Mouse (Mus musculus) spleen, adult 2 months (tissue): Measurements from ENCODE around the gene Zmynd12. TPM values are rescaled to one million over a fixed set of nuclear protein-coding genes. Genes with fewer than 3 reads are reported as not detected.

Experiments
- DNase-seq, 2 experiments: peaks; one replicate each; pipeline versions ENCODE4 v3.0.0 to v3.0.0-alpha.2; 2012 to 2021; ENCODE audit warnings: low spot score in 2 of 2, low read depth in 1 of 2
- H3K27ac ChIP-seq: fragments of 200-500 bp; 2 replicates; pipeline ENCODE4 v1.5.1; 2012; ENCODE audit warnings: low read length, inconsistent platforms; ENCODE audit not compliant: insufficient read depth
- H3K27me3 ChIP-seq: fragments of 200-500 bp; 2 replicates; pipeline ENCODE4 v1.6.1; 2012; ENCODE audit warnings: mild to moderate bottlenecking, moderate library complexity, low read length, inconsistent platforms; ENCODE audit not compliant: control insufficient read depth, insufficient read depth
- H3K36me3 ChIP-seq: fragments of 200-500 bp; 2 replicates; pipeline ENCODE4 v1.6.1; 2012; ENCODE audit warnings: mild to moderate bottlenecking, low read length, inconsistent platforms; ENCODE audit not compliant: control insufficient read depth, insufficient read depth
- H3K4me1 ChIP-seq: fragments of 200-500 bp; 2 replicates; pipeline ENCODE4 v1.6.1; 2011; ENCODE audit warnings: inconsistent platforms; ENCODE audit not compliant: control insufficient read depth, insufficient read depth, insufficient read length
- H3K4me3 ChIP-seq: fragments of 200-500 bp; 2 replicates; pipeline ENCODE4 v1.5.1; 2011; ENCODE audit warnings: mild to moderate bottlenecking, inconsistent platforms; ENCODE audit not compliant: insufficient read depth, insufficient read length; ENCODE audit errors: extremely low read depth
- CTCF ChIP-seq: fragments of 200-500 bp; IDR thresholded peaks from 2 replicates; pipeline ENCODE4 v1.5.1; 2011; ENCODE audit warnings: mild to moderate bottlenecking, inconsistent platforms; ENCODE audit not compliant: insufficient read depth, insufficient read length, insufficient replicate concordance; ENCODE audit errors: extremely low read depth
- POLR2A ChIP-seq: fragments of 200-500 bp; IDR thresholded peaks from 2 replicates; pipeline ENCODE4 v1.6.1; 2011; ENCODE audit warnings: low read depth, low read length, inconsistent platforms
- WGBS: fragments of 180-500 bp; shearing (Covaris S2); methylation state at CpG from one replicate; pipeline ENCODE4 v1.1.7; 2018; 5-methylcytosine and 5-hydroxymethylcytosine counted together
- polyA plus RNA-seq: library from polyadenylated mRNA; depleted of rRNA; stranded (reverse); fragments of >200 nt; gene quantifications from 2 replicates; pipeline ENCODE4 v1.2.3, GENCODE M21; 2012

Gene Zmynd12
- polyA plus RNA-seq, 1 experiment, result 0.21 TPM

- TF ChIP-seq CTCF (no peak), POLR2A (no peak)
- DNase-seq, result no peak
- Histone ChIP-seq H3K4me1 (peaks cover 4% of the 10 kb centered on the region; the same call in 1 of the 2 replicates), H3K36me3 (no peaks in the 10 kb centered on the region), H3K27ac (no peak overlapping the region), H3K4me3 (no peak overlapping the region), H3K27me3 (no peaks in the 10 kb centered on the region)
- 57% methylated on average over 16 of the region's 16 CpGs for WGBS
Measured at GRCm38 (mm10) chr4:119467720-119468380, 45.2 kb downstream of the Zmynd12 start.

- no peak overlapping the region for H3K4me3 ChIP-seq
- no peak for TF ChIP-seq POLR2A
- no peak for TF ChIP-seq CTCF
- no peaks in the 10 kb centered on the region for H3K27me3 ChIP-seq
- DNase-seq, result no peak
- H3K36me3 ChIP-seq, result no peaks in the 10 kb centered on the region
- no peak overlapping the region for H3K27ac ChIP-seq
- H3K4me1 ChIP-seq, result no peaks in the 10 kb centered on the region
- WGBS, result 86% methylated on average over 9 of the region's 9 CpGs
Measured at GRCm38 (mm10) chr4:119472545-119472944, 49.9 kb downstream of the Zmynd12 start.

- no peak for DNase-seq
- no peak overlapping the region for H3K27ac ChIP-seq
- TF ChIP-seq POLR2A (no peak), CTCF (no peak)
- no peak overlapping the region for H3K4me3 ChIP-seq
- no peaks in the 10 kb centered on the region for H3K27me3 ChIP-seq
- WGBS, result 63% methylated on average over 5 of the region's 5 CpGs
- H3K36me3 ChIP-seq, result no peaks in the 10 kb centered on the region
- no peaks in the 10 kb centered on the region for H3K4me1 ChIP-seq
Measured at GRCm38 (mm10) chr4:119473150-119473549, 50.5 kb downstream of the Zmynd12 start.

GRCm38 (mm10) chr4:119483051-119483450 lies 60.4 kb downstream of the Zmynd12 start:
- DNase-seq, result no peak
- no peaks in the 10 kb centered on the region for H3K27me3 ChIP-seq
- H3K36me3 ChIP-seq, result no peaks in the 10 kb centered on the region

GRCm38 (mm10) chr4:119484882-119485281 lies 62.3 kb downstream of the Zmynd12 start:
- H3K36me3 ChIP-seq, result no peaks in the 10 kb centered on the region
- no peak overlapping the region for H3K27ac ChIP-seq
- 74% methylated on average over 7 of the region's 7 CpGs for WGBS
- no peaks in the 10 kb centered on the region for H3K27me3 ChIP-seq
- TF ChIP-seq CTCF (no peak), POLR2A (no peak)
- no peaks in the 10 kb centered on the region for H3K4me1 ChIP-seq
- no peak overlapping the region for H3K4me3 ChIP-seq
- no peak for DNase-seq

More at GRCm38 (mm10) chr4:119483051-119483450, 60.4 kb downstream of the Zmynd12 start:
- 52% methylated on average over 9 of the region's 9 CpGs for WGBS
- no peak overlapping the region for H3K27ac ChIP-seq
- H3K4me1 ChIP-seq, result no peaks in the 10 kb centered on the region
- no peak for TF ChIP-seq POLR2A
- no peak for TF ChIP-seq CTCF
- no peak overlapping the region for H3K4me3 ChIP-seq

DNA sequence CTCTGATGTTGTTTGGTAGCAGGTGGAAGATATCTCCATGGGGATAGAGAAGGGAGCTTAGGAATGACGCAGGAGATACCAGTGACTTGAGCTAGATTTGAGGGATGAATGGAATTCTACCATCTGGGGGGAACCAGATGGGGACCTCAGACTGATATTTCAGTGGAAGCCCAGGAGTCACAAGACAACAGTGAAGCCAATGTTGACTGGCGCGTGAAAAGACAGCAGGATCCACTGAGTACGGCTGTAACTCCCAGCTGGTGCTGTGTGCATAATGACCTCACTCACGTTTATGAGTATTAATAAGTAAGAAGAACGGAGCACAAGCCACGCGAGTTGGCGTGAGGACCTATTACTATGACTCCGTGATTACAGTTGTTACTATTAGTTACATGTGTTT lies 67.1 kb downstream of the Zmynd12 start:
- H3K36me3 ChIP-seq, result no peaks in the 10 kb centered on the region
- H3K27me3 ChIP-seq, result peaks cover 15% of the 10 kb centered on the region
- DNase-seq, result no peak
- no peak overlapping the region for H3K27ac ChIP-seq
- no peak for TF ChIP-seq POLR2A
- TF ChIP-seq CTCF, result no peak
- peaks cover 2% of the 10 kb centered on the region; the same call in 1 of the 2 replicates for H3K4me1 ChIP-seq
- H3K4me3 ChIP-seq, result no peak overlapping the region
- WGBS, result 95% methylated on average over 10 of the region's 10 CpGs

DNA sequence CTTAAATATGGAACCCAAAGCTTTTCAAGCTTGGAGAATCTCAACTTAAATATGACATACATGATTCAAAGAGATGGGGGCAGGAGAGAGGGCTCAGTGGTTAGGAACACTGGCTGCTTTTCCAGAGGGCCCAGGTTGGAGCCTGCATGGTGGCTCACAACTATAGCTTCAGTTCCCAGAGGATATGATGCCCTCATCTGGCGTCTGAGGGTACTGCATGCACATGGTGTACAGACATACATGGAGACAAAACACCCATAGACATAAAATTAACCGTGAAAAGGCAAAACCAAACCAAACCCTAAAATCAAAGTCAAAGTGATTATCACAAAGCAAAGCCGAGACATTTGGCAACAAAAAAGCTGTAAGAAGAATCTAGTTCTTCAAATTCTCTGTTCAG lies 68.2 kb downstream of the Zmynd12 start:
- WGBS, result 78% methylated on average over 3 of the region's 3 CpGs
- Histone ChIP-seq H3K27ac (no peak overlapping the region), H3K4me3 (no peak overlapping the region), H3K4me1 (peaks cover 2% of the 10 kb centered on the region; the same call in 1 of the 2 replicates), H3K36me3 (no peaks in the 10 kb centered on the region), H3K27me3 (peaks cover 15% of the 10 kb centered on the region)
- no peak for DNase-seq
- TF ChIP-seq CTCF (no peak), POLR2A (no peak)
